Mouse (Mus musculus): Measurements from ENCODE around the gene Clec1b. TPM values are rescaled to one million over a fixed set of nuclear protein-coding genes. Genes with fewer than 3 reads are reported as not detected.

The Clec1b gene
- polyA plus RNA-seq, 1 experiment from 2014 or later, result 2.7 TPM

Other genes with a start within 250 kb of the Clec1b start
- gene Clec2d, start 216.7 kb upstream of the Clec1b start, polyA plus RNA-seq (2015; fragmentation: Nextera tagmentation; extraction: Ambion mirVana), result 0.28 and 0.58 TPM in 2 replicates
- gene Cd69, start 121.9 kb upstream of the Clec1b start, polyA plus RNA-seq (2015; fragmentation: Nextera tagmentation; extraction: Ambion mirVana), result not detected in 2 replicates
- 0.17 TPM in 1 of 2 replicates, not detected in the other for gene 4922502D21Rik, start 65.5 kb upstream of the Clec1b start, polyA plus RNA-seq (2015; fragmentation: Nextera tagmentation; extraction: Ambion mirVana)
- gene Clec12a, start 54.6 kb upstream of the Clec1b start, polyA plus RNA-seq (2015; fragmentation: Nextera tagmentation; extraction: Ambion mirVana), result 1.4 and 1.8 TPM in 2 replicates
- gene Clec12b, start 11.4 kb upstream of the Clec1b start, polyA plus RNA-seq (2015; fragmentation: Nextera tagmentation; extraction: Ambion mirVana), result not detected in 2 replicates
- 0.06 and 0.08 TPM in 2 replicates for gene Clec9a, start 11.6 kb downstream of the Clec1b start, polyA plus RNA-seq (2015; fragmentation: Nextera tagmentation; extraction: Ambion mirVana)
- 2.3 and 2.7 TPM in 2 replicates for gene Clec1a, start 54.7 kb downstream of the Clec1b start, polyA plus RNA-seq (2015; fragmentation: Nextera tagmentation; extraction: Ambion mirVana)
- not detected in 2 replicates for gene Olr1, start 109.9 kb downstream of the Clec1b start, polyA plus RNA-seq (2015; fragmentation: Nextera tagmentation; extraction: Ambion mirVana)
- gene Tmem52b, start 115.3 kb downstream of the Clec1b start, polyA plus RNA-seq (2015; fragmentation: Nextera tagmentation; extraction: Ambion mirVana), result not detected in 2 replicates
- 50.5 and 55.2 TPM in 2 replicates for gene Gabarapl1, start 135.9 kb downstream of the Clec1b start, polyA plus RNA-seq (2015; fragmentation: Nextera tagmentation; extraction: Ambion mirVana)
- gene Klre1, start 180.6 kb downstream of the Clec1b start, polyA plus RNA-seq (2015; fragmentation: Nextera tagmentation; extraction: Ambion mirVana), result not detected in 2 replicates
- 0.30 TPM in 1 of 2 replicates, not detected in the other for gene Klrd1, start 194.5 kb downstream of the Clec1b start, polyA plus RNA-seq (2015; fragmentation: Nextera tagmentation; extraction: Ambion mirVana)
- gene Klrk1, start 226.6 kb downstream of the Clec1b start, polyA plus RNA-seq (2015; fragmentation: Nextera tagmentation; extraction: Ambion mirVana), result 0.08 and 0.15 TPM in 2 replicates
- gene Klrc3, start 246.0 kb downstream of the Clec1b start, polyA plus RNA-seq (2015; fragmentation: Nextera tagmentation; extraction: Ambion mirVana), result not detected in 2 replicates